Mouse (Mus musculus): ENCODE measurements around the gene Sik2. TPM values are rescaled to one million over a fixed set of nuclear protein-coding genes. Genes with fewer than 3 reads are reported as not detected.

The Sik2 gene
- polyA plus RNA-seq, 1 experiment from 2014 or later = 20.5 TPM

GRCm38 (mm10) chr9:51007726-51008067 lies 1.2 kb downstream of the Sik2 start:
- Histone ChIP-seq H3K27ac (ENCODE audit: low read length) (no peak overlapping the region), H3K27me3 (ENCODE audit: control insufficient read depth, insufficient read depth, low read length) (no peaks in the 10 kb centered on the region), H3K4me1 (ENCODE audit: control insufficient read depth, insufficient read depth, low read length) (peaks cover 6% of the 10 kb centered on the region), H3K36me3 (ENCODE audit: control insufficient read depth, insufficient read depth, low read length) (no peaks in the 10 kb centered on the region), H3K4me3 (replicated peaks; ENCODE audit: low read length) (peak overlapping the region; percentile 92), H3K9me3 (replicated peaks; ENCODE audit: control insufficient read depth, low read length) (no peaks in the 10 kb centered on the region), H3K4me2 (ENCODE audit: low read depth, low read length) (peak overlapping the region; percentile 83), H3K9ac (ENCODE audit: low read length) (peak overlapping the region; percentile 94)
- WGBS = 8% methylated on average over 10 of the region's 10 CpGs
- ATAC-seq (ENCODE audit: insufficient read depth, low FRiP score) = no peak

GRCm38 (mm10) chr9:51006846-51007245 lies 2.0 kb downstream of the Sik2 start:
- ATAC-seq (ENCODE audit: insufficient read depth, low FRiP score) = no peak
- no peak overlapping the region; the same call in 1 of the 2 replicates for H3K4me2 ChIP-seq (ENCODE audit: low read depth, low read length)
- H3K9ac ChIP-seq (ENCODE audit: low read length) = no peak overlapping the region
- peaks cover 6% of the 10 kb centered on the region for H3K4me1 ChIP-seq (ENCODE audit: control insufficient read depth, insufficient read depth, low read length)
- H3K9me3 ChIP-seq (replicated peaks; ENCODE audit: control insufficient read depth, low read length) = no peaks in the 10 kb centered on the region
- WGBS = 10% methylated on average over 4 of the region's 4 CpGs
- no peaks in the 10 kb centered on the region for H3K36me3 ChIP-seq (ENCODE audit: control insufficient read depth, insufficient read depth, low read length)
- H3K27ac ChIP-seq (ENCODE audit: low read length) = no peak overlapping the region
- no peaks in the 10 kb centered on the region for H3K27me3 ChIP-seq (ENCODE audit: control insufficient read depth, insufficient read depth, low read length)
- H3K4me3 ChIP-seq (replicated peaks; ENCODE audit: low read length) = no peak overlapping the region

GRCm38 (mm10) chr9:51004062-51004461 lies 4.8 kb downstream of the Sik2 start:
- WGBS = 70% methylated on average over 1 of the region's 1 CpGs
- no peak overlapping the region for H3K9ac ChIP-seq (ENCODE audit: low read length)

GRCm38 (mm10) chr9:50986677-50987076 lies 22.2 kb downstream of the Sik2 start:
- Histone ChIP-seq H3K27me3 (ENCODE audit: control insufficient read depth, insufficient read depth, low read length) (no peaks in the 10 kb centered on the region), H3K27ac (ENCODE audit: low read length) (peak overlapping the region; percentile 0; the same call in 1 of the 2 replicates), H3K9me3 (replicated peaks; ENCODE audit: control insufficient read depth, low read length) (no peaks in the 10 kb centered on the region), H3K36me3 (ENCODE audit: control insufficient read depth, insufficient read depth, low read length) (no peaks in the 10 kb centered on the region), H3K9ac (ENCODE audit: low read length) (no peak overlapping the region), H3K4me1 (ENCODE audit: control insufficient read depth, insufficient read depth, low read length) (0 out of 2 replicates have a peak, but pooled peaks cover 2% of the 10 kb centered on the region), H3K4me2 (ENCODE audit: low read depth, low read length) (no peak overlapping the region), H3K4me3 (replicated peaks; ENCODE audit: low read length) (no peak overlapping the region)
- no peak for ATAC-seq (ENCODE audit: insufficient read depth, low FRiP score)

More at GRCm38 (mm10) chr9:51004062-51004461, 4.8 kb downstream of the Sik2 start:
- Histone ChIP-seq H3K27ac (ENCODE audit: low read length) (no peak overlapping the region), H3K4me1 (ENCODE audit: control insufficient read depth, insufficient read depth, low read length) (peaks cover 6% of the 10 kb centered on the region), H3K9me3 (replicated peaks; ENCODE audit: control insufficient read depth, low read length) (no peaks in the 10 kb centered on the region), H3K27me3 (ENCODE audit: control insufficient read depth, insufficient read depth, low read length) (no peaks in the 10 kb centered on the region), H3K4me3 (replicated peaks; ENCODE audit: low read length) (no peak overlapping the region), H3K4me2 (ENCODE audit: low read depth, low read length) (no peak overlapping the region), H3K36me3 (ENCODE audit: control insufficient read depth, insufficient read depth, low read length) (peaks cover 6% of the 10 kb centered on the region)
- ATAC-seq (ENCODE audit: insufficient read depth, low FRiP score) = no peak

- no peak overlapping the region for H3K4me3 ChIP-seq (replicated peaks; ENCODE audit: low read length)
- no peak overlapping the region for H3K9ac ChIP-seq (ENCODE audit: low read length)
- 45% methylated on average over 8 of the region's 8 CpGs for WGBS
- no peaks in the 10 kb centered on the region for H3K9me3 ChIP-seq (replicated peaks; ENCODE audit: control insufficient read depth, low read length)
- H3K4me2 ChIP-seq (ENCODE audit: low read depth, low read length) = no peak overlapping the region
- H3K36me3 ChIP-seq (ENCODE audit: control insufficient read depth, insufficient read depth, low read length) = no peaks in the 10 kb centered on the region
- no peaks in the 10 kb centered on the region for H3K27me3 ChIP-seq (ENCODE audit: control insufficient read depth, insufficient read depth, low read length)
- ATAC-seq (ENCODE audit: insufficient read depth, low FRiP score) = no peak
- no peak overlapping the region; the same call in 1 of the 2 replicates for H3K27ac ChIP-seq (ENCODE audit: low read length)
- 0 out of 2 replicates have a peak, but pooled peaks cover 2% of the 10 kb centered on the region for H3K4me1 ChIP-seq (ENCODE audit: control insufficient read depth, insufficient read depth, low read length)
Measured at GRCm38 (mm10) chr9:50986123-50986522, 22.8 kb downstream of the Sik2 start.

- ATAC-seq (ENCODE audit: insufficient read depth, low FRiP score) = no peak
Measured at GRCm38 (mm10) chr9:50981499-50982190, 27.2 kb downstream of the Sik2 start.

DNA sequence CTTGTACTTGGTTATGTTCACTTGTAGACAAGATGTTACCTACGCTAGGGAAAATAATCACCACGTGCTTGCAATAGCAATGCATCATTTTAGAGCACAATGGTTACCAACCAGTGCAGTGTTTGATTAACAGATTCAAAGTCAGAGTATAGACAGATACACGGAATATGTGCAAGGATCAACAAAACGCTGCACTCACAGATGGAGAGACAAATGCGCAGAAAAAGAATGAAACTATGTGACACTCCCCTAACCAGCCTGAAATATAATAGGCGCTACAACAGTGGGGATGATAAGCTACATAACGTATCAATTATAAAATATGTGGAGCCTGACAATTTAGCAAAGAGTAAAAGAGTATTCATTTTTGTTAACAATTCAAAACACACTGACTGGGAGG lies 34.2 kb downstream of the Sik2 start:
- no peaks in the 10 kb centered on the region for H3K36me3 ChIP-seq (ENCODE audit: control insufficient read depth, insufficient read depth, low read length)
- H3K4me3 ChIP-seq (replicated peaks; ENCODE audit: low read length) = no peak overlapping the region
- H3K4me2 ChIP-seq (ENCODE audit: low read depth, low read length) = no peak overlapping the region
- ATAC-seq (ENCODE audit: insufficient read depth, low FRiP score) = no peak
- H3K4me1 ChIP-seq (ENCODE audit: control insufficient read depth, insufficient read depth, low read length) = no peaks in the 10 kb centered on the region; the same call in 1 of the 2 replicates
- no peak overlapping the region for H3K9ac ChIP-seq (ENCODE audit: low read length)
- no peaks in the 10 kb centered on the region for H3K27me3 ChIP-seq (ENCODE audit: control insufficient read depth, insufficient read depth, low read length)
- H3K27ac ChIP-seq (ENCODE audit: low read length) = no peak overlapping the region
- H3K9me3 ChIP-seq (replicated peaks; ENCODE audit: control insufficient read depth, low read length) = no peaks in the 10 kb centered on the region
- WGBS = 81% methylated on average over 7 of the region's 7 CpGs

More at GRCm38 (mm10) chr9:50981499-50982190, 27.2 kb downstream of the Sik2 start:
- H3K27ac ChIP-seq (ENCODE audit: low read length) = no peak overlapping the region
- H3K4me3 ChIP-seq (replicated peaks; ENCODE audit: low read length) = no peak overlapping the region
- H3K27me3 ChIP-seq (ENCODE audit: control insufficient read depth, insufficient read depth, low read length) = no peaks in the 10 kb centered on the region
- 87% methylated on average over 4 of the region's 4 CpGs for WGBS
- no peak overlapping the region for H3K9ac ChIP-seq (ENCODE audit: low read length)
- H3K9me3 ChIP-seq (replicated peaks; ENCODE audit: control insufficient read depth, low read length) = no peaks in the 10 kb centered on the region
- H3K4me1 ChIP-seq (ENCODE audit: control insufficient read depth, insufficient read depth, low read length) = 0 out of 2 replicates have a peak, but pooled peaks cover 2% of the 10 kb centered on the region
- H3K4me2 ChIP-seq (ENCODE audit: low read depth, low read length) = no peak overlapping the region
- no peaks in the 10 kb centered on the region for H3K36me3 ChIP-seq (ENCODE audit: control insufficient read depth, insufficient read depth, low read length)

DNA sequence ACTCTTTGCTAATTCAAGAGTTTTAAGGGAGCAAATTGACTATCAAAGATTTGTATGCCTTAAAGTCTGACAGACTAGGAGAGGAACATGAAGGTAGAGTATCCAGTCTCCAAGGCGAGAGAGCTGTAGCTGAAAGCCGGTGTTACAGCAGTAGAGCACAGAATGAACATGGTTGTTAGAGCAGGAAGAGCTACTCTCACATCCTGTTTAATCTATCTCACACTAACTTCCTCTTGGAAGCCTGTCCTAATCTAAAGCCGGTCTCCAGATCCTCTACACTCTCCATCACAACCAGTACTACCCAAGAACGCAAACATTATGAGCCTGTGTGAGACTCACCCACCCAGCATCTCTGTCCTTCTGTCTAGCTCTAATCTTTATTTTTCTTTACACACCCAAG lies 38.5 kb downstream of the Sik2 start:
- ATAC-seq (ENCODE audit: insufficient read depth, low FRiP score) = no peak
- Histone ChIP-seq H3K27ac (ENCODE audit: low read length) (no peak overlapping the region), H3K4me1 (ENCODE audit: control insufficient read depth, insufficient read depth, low read length) (no peaks in the 10 kb centered on the region; the same call in 1 of the 2 replicates), H3K4me2 (ENCODE audit: low read depth, low read length) (no peak overlapping the region), H3K36me3 (ENCODE audit: control insufficient read depth, insufficient read depth, low read length) (no peaks in the 10 kb centered on the region), H3K4me3 (replicated peaks; ENCODE audit: low read length) (no peak overlapping the region), H3K9me3 (replicated peaks; ENCODE audit: control insufficient read depth, low read length) (no peaks in the 10 kb centered on the region), H3K27me3 (ENCODE audit: control insufficient read depth, insufficient read depth, low read length) (no peaks in the 10 kb centered on the region), H3K9ac (ENCODE audit: low read length) (no peak overlapping the region)
- 79% methylated on average over 4 of the region's 4 CpGs for WGBS

DNA sequence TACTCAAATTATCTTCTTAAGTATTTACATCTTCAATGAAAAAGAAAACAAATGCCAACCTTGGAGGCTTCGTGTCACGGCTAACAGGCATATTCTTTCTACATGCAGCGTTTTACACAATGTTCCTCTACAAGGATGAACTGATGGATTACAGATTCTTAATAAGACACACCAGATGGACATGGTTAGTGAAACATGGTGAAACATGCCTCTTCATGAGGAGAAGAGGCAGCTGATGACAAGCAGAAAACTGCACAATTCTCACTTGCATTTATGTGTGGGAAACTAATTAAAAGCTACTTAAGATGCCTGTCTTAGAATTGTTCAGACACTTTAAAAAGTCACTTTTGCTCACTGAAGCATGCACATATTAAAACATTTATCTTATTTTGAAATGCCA lies 39.6 kb downstream of the Sik2 start:
- 89% methylated on average over 3 of the region's 3 CpGs for WGBS
- Histone ChIP-seq H3K9ac (ENCODE audit: low read length) (no peak overlapping the region), H3K27ac (ENCODE audit: low read length) (no peak overlapping the region), H3K36me3 (ENCODE audit: control insufficient read depth, insufficient read depth, low read length) (no peaks in the 10 kb centered on the region), H3K4me1 (ENCODE audit: control insufficient read depth, insufficient read depth, low read length) (no peaks in the 10 kb centered on the region), H3K4me2 (ENCODE audit: low read depth, low read length) (no peak overlapping the region), H3K4me3 (replicated peaks; ENCODE audit: low read length) (no peak overlapping the region), H3K9me3 (replicated peaks; ENCODE audit: control insufficient read depth, low read length) (no peaks in the 10 kb centered on the region), H3K27me3 (ENCODE audit: control insufficient read depth, insufficient read depth, low read length) (no peaks in the 10 kb centered on the region)
- no peak for ATAC-seq (ENCODE audit: insufficient read depth, low FRiP score)

Data from stomach, embryonic 16.5 days (tissue).